Mouse (Mus musculus) cerebellum, adult 2 months (tissue): ENCODE measurements around the gene Nudt2. TPM values are rescaled to one million over a fixed set of nuclear protein-coding genes. Genes with fewer than 3 reads are reported as not detected.

Experiments
- DNase-seq, 2 experiments: peaks; one replicate each; pipeline ENCODE4 v3.0.0; 2021
- H3K27ac ChIP-seq: fragments of 200-500 bp; 2 replicates; pipeline ENCODE4 v1.5.1; 2012; ENCODE audit warnings: low read length, control low read depth, inconsistent platforms; ENCODE audit not compliant: insufficient read depth
- H3K27me3 ChIP-seq: fragments of 200-500 bp; 2 replicates; pipeline ENCODE4 v1.6.1; 2012; ENCODE audit warnings: inconsistent platforms, mild to moderate bottlenecking, low read length, moderate library complexity; ENCODE audit not compliant: control insufficient read depth, insufficient read depth
- H3K4me1 ChIP-seq: fragments of 200-500 bp; 2 replicates; pipeline ENCODE4 v1.6.1; 2011; ENCODE audit warnings: low read length; ENCODE audit not compliant: control insufficient read depth, insufficient read depth
- H3K4me3 ChIP-seq: fragments of 200-500 bp; replicated peaks from 2 replicates; pipeline ENCODE3; 2011; ENCODE audit warnings: mild to moderate bottlenecking, low read depth, low read length, control low read depth; ENCODE audit not compliant: insufficient read depth
- CTCF ChIP-seq: fragments of 200-500 bp; IDR thresholded peaks from 2 replicates; pipeline ENCODE4 v1.5.1; 2011; ENCODE audit warnings: low read depth, mild to moderate bottlenecking, control low read depth, low read length, moderate library complexity, borderline replicate concordance; ENCODE audit not compliant: insufficient read depth
- POLR2A ChIP-seq: fragments of 200-500 bp; IDR thresholded peaks from 2 replicates; pipeline ENCODE4 v1.6.1; 2011; ENCODE audit warnings: low read length, control low read depth, borderline replicate concordance; ENCODE audit not compliant: insufficient read depth
- WGBS: fragments of 180-500 bp; shearing (Covaris S2); methylation state at CpG from one replicate; pipeline ENCODE4 v1.1.7; 2018; 5-methylcytosine and 5-hydroxymethylcytosine counted together
- polyA plus RNA-seq: library from polyadenylated mRNA; depleted of rRNA; stranded (reverse); fragments of >200 nt; gene quantifications from 2 replicates; pipeline ENCODE4 v1.2.3, GENCODE M21; 2012

The Nudt2 gene
- polyA plus RNA-seq, 1 experiment: 47.9 TPM

GRCm38 (mm10) chr4:41518349-41518748 lies 53.4 kb downstream of the Nudt2 start:
- no peak for DNase-seq
- no peak overlapping the region for H3K27ac ChIP-seq
- H3K4me3 ChIP-seq: no peak overlapping the region
- H3K27me3 ChIP-seq: no peaks in the 10 kb centered on the region
- no peaks in the 10 kb centered on the region for H3K4me1 ChIP-seq
- TF ChIP-seq POLR2A (no peak), CTCF (no peak)
- WGBS: 85% methylated on average over 7 of the region's 7 CpGs

- Histone ChIP-seq H3K27ac (no peak overlapping the region), H3K27me3 (no peaks in the 10 kb centered on the region), H3K4me1 (no peaks in the 10 kb centered on the region), H3K4me3 (no peak overlapping the region)
- no peak for DNase-seq
- TF ChIP-seq POLR2A (no peak), CTCF (no peak)
- 92% methylated on average over 5 of the region's 5 CpGs for WGBS
Measured at GRCm38 (mm10) chr4:41519195-41519594, 54.2 kb downstream of the Nudt2 start.

GRCm38 (mm10) chr4:41520641-41521040 lies 55.7 kb downstream of the Nudt2 start:
- H3K4me3 ChIP-seq: no peak overlapping the region
- H3K4me1 ChIP-seq: no peaks in the 10 kb centered on the region
- TF ChIP-seq POLR2A (no peak), CTCF (no peak)
- H3K27ac ChIP-seq: no peak overlapping the region
- no peaks in the 10 kb centered on the region for H3K27me3 ChIP-seq
- 74% methylated on average over 14 of the region's 14 CpGs for WGBS
- DNase-seq: no peak

GRCm38 (mm10) chr4:41522136-41522535 lies 57.2 kb downstream of the Nudt2 start:
- TF ChIP-seq POLR2A (no peak), CTCF (no peak)
- Histone ChIP-seq H3K4me3 (no peak overlapping the region), H3K27ac (no peak overlapping the region), H3K27me3 (no peaks in the 10 kb centered on the region), H3K4me1 (no peaks in the 10 kb centered on the region)
- DNase-seq: no peak
- WGBS: 91% methylated on average over 6 of the region's 6 CpGs

- H3K4me1 ChIP-seq: no peaks in the 10 kb centered on the region
- TF ChIP-seq POLR2A: no peak
- peak; percentile 19; the same call in 1 of the 2 replicates for TF ChIP-seq CTCF
- H3K27me3 ChIP-seq: no peaks in the 10 kb centered on the region
- H3K4me3 ChIP-seq: no peak overlapping the region
- H3K27ac ChIP-seq: no peak overlapping the region
- peak; percentile 41 to 52 for DNase-seq
- WGBS: 67% methylated on average over 5 of the region's 5 CpGs
Measured at GRCm38 (mm10) chr4:41522788-41523187, 57.8 kb downstream of the Nudt2 start.

GRCm38 (mm10) chr4:41523839-41524238 lies 58.9 kb downstream of the Nudt2 start:
- WGBS: 84% methylated on average over 7 of the region's 7 CpGs
- Histone ChIP-seq H3K4me1 (peaks cover 4% of the 10 kb centered on the region; the same call in 1 of the 2 replicates), H3K27me3 (no peaks in the 10 kb centered on the region), H3K27ac (no peak overlapping the region), H3K4me3 (no peak overlapping the region)
- TF ChIP-seq CTCF (no peak), POLR2A (no peak)
- DNase-seq: no peak

- Histone ChIP-seq H3K27ac (no peak overlapping the region), H3K4me1 (peaks cover 6% of the 10 kb centered on the region; the same call in 1 of the 2 replicates), H3K27me3 (no peaks in the 10 kb centered on the region), H3K4me3 (no peak overlapping the region)
- TF ChIP-seq CTCF (no peak), POLR2A (no peak)
- 65% methylated on average over 9 of the region's 9 CpGs for WGBS
- no peak for DNase-seq
Measured at GRCm38 (mm10) chr4:41524829-41525228, 59.9 kb downstream of the Nudt2 start.

- peaks cover 6% of the 10 kb centered on the region; the same call in 1 of the 2 replicates for H3K4me1 ChIP-seq
- no peak for TF ChIP-seq CTCF
- no peak for TF ChIP-seq POLR2A
- H3K4me3 ChIP-seq: no peak overlapping the region
- H3K27ac ChIP-seq: no peak overlapping the region
- 43% methylated on average over 7 of the region's 7 CpGs for WGBS
- no peak for DNase-seq
- no peaks in the 10 kb centered on the region for H3K27me3 ChIP-seq
Measured at GRCm38 (mm10) chr4:41526553-41526952, 61.6 kb downstream of the Nudt2 start.

- TF ChIP-seq CTCF: no peak
- TF ChIP-seq POLR2A: no peak
- 67% methylated on average over 13 of the region's 13 CpGs for whole genome bisulfite sequencing
- Histone ChIP-seq H3K4me3 (no peak overlapping the region), H3K27me3 (no peaks in the 10 kb centered on the region), H3K27ac (no peak overlapping the region), H3K4me1 (peaks cover 7% of the 10 kb centered on the region; the same call in 1 of the 2 replicates)
- no peak for DNase-seq
Measured at GRCm38 (mm10) chr4:41527076-41527475, 62.1 kb downstream of the Nudt2 start.
